Mouse (Mus musculus): ENCODE data around the gene Ttc16.

Gene Ttc16

GRCm38 (mm10) chr2:32775359-32776074 lies at the start of gene Ttc16, which contains the start of gene Ptrh1:
TSS of gene Ttc16 (minus strand) at chr2:32775633.
TSS of gene Ptrh1 (plus strand) at chr2:32775786.
- peak; percentile 95 for DNase-seq (ENCODE audit: low spot score)

GRCm38 (mm10) chr2:32824778-32825177 lies 49.3 kb upstream of the Ttc16 start:
- no peak for DNase-seq (ENCODE audit: low spot score)

- no peak for DNase-seq (ENCODE audit: low spot score)
Measured at GRCm38 (mm10) chr2:32824181-32824580, 48.7 kb upstream of the Ttc16 start.

DNA sequence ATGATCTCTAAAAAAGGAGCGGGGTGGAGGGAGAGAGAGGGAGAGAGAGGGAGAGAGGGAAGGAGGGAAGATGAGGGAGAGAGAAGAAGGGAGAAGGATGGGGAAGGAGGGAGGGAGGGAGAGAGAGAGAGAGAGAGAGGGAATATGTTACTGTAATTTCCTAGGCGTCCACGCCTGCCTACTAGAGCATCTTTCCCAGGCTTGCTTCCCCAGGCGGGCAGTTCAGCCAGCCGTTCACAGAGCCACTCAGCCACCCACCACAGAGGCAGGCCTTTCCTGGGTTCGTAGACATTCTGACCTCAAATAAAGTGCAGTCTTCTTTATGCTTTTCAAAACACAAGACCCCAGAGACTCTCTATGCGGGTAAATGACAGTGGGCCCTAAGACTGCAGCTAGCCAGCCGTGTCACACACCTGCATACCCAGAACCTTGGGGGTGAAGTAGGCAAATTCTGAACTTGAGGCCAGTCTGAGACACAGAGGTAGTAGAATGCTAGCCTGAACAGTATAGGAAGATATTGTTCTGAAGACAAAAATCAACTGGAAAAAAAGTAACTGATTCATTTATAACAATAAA lies 48.2 kb upstream of the Ttc16 start:
- no peak for DNase-seq (ENCODE audit: low spot score)

DNA sequence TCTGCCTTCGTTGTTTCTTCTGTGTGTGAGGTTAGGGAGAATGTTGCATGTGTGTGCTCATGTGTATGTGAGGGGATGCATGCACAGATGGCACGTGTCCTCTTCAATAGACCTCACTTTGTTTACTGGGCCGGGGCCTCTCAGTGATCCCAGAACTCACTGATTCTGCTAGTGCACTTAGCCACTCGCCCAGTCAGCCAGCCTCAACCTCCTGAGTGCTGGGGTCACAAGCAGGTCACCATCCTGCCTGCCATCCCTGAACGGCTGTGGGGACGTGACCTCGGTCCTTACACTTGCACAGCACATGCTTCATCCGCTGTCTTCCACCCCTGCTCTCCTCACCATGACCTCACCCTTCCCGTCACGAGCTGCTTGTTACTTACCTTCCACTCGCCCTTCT lies 47.7 kb upstream of the Ttc16 start:
- no peak for DNase-seq (ENCODE audit: low spot score)

- no peak for DNase-seq (ENCODE audit: low spot score)
Measured at GRCm38 (mm10) chr2:32822643-32823042, 47.2 kb upstream of the Ttc16 start.

- no peak for DNase-seq (ENCODE audit: low spot score)
Measured at GRCm38 (mm10) chr2:32821041-32821802, 45.8 kb upstream of the Ttc16 start.

DNA sequence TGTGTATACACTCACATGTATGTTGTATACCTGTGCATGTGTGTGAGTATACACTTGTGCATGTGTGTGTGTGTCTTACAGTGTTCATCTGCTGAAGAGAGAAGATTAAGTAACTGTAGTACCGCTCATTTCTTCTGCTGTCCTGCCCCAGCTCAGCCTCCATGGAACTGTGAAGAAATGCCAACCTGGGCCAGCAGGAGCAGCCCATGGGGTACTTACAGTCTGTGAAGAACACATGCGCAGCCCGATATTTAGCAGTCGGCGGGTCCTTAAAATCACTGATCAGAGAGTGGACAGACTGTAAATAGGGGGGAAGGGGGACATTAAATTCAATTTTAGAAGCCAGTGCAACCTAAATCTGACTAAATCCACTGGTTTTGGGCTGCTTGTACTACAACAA lies 42.8 kb upstream of the Ttc16 start:
- DNase-seq (ENCODE audit: low spot score), result no peak

DNA sequence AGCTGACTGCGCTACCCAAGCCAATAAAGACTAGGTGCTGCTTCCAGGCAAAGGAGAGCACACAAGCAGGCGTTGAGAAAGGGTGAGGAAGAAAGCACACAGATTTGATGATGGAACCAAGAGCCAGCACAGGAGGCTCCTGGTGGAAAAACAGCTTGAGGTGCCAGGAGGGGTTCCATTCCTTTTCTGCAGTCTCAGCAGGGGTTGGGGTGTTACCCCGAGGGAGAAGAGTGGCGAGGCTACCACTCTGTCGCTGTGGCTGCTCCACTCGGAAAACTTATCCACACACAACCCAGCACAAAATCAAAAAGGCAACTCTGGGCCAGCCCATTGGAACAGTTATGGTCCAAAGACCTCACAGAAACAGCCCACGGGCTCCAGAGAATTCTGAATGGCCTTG lies 42.2 kb upstream of the Ttc16 start:
- DNase-seq (ENCODE audit: low spot score), result no peak

DNA sequence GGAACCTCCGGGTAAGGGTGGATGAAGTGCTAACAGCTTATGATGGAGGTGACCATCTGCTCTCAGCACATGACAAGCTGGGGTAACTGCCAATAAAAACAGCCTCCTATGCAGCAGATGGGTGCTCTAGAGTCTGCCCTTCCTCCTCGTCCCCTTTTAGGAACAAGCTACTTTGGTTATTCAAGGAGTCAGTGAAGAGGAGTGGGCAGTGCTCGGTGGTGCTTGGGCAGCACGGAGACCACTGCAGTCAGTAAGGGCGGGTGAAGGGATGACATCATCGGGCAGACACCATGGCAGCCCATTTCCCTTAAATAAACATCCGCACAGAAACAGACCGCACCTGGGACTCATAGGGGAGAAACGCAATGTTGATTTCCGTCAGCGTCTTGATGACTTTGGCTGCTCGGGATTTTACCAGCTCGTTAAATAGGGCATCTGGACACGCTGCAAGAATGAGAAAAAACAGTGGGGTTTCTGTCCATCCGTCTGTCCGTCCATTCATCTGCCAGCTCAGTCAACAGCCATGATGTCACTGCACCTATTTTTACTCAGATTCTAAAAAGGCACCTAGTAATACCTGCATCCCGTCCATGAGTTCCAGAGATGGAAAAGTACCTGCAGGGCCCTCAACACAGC lies 41.6 kb upstream of the Ttc16 start:
- DNase-seq (ENCODE audit: low spot score), result peak; percentile 70

DNA sequence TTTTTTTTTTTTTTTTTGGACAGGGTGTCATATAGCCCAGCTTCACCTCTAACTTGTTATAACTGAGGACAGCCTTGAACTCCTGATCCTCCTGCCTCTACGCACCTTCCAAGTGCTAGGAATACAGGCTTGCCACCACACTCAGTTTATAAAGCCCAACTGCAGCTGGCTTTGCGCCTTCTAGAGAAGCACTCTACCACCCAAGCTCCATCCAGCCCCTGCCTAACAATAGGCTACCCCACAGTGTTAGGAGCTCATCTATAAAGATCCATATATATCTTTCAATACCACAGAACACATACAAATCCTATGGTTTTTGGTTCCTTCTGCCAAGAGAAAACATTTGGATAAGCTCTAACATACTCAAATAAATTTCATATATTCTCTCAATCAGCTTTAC lies 41.1 kb upstream of the Ttc16 start:
- DNase-seq (ENCODE audit: low spot score), result no peak

DNA sequence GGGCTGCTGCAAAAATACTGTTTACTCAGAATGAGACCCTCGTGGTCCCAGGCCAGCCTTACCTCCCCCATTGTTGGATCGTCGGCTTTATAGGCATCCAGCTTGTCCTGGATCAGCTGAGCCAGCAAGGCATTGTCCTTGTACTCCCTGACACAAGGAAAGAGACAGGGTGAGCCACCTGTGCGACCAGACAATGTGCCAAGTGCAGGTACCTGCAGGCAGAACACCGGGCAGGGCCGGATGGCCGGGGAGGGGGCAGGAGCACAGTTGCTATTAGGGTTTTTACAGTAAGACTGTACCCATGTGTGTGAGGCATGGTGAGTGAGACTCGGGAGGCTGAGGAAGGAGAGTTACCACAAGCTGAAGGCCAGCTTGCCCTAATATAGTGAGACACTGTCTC lies 36.5 kb upstream of the Ttc16 start:
- DNase-seq (ENCODE audit: low spot score), result no peak

DNA sequence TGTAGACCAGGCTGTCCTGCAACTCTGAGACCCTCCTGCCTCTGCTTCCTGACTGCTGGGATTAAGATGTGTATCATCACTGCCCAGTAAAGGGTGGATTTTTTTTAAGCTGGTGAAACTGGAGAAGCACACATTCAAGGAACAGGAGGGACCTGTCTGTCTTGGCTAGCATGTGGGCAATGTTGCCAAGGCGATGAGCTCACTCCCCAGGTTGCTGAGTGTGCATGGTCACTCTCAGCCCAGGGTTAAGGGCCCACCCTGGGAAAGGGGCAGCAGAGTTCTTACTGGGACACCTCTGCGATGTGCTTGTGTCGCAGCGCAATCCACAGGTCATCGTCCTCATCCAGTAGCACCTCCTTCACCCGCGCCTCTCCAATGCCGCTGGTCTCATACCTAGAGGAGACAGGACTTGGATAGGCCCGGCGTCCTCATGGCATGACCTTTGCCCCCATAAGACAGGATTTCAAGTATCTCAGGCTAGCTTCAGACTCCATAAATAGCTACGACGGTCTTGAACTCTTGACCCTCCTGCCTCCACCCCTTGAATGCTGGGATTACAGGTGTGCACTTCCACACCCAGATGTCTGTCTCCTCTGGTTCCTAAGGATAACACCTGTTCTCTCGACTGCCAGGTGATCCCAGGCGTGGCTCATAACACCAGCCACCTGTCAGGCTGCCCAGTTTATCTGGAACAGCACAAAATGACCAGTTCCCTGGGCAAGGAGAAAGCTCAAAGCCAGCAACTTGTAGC lies 33.6 kb upstream of the Ttc16 start:
- no peak for DNase-seq (ENCODE audit: low spot score)

GRCm38 (mm10) chr2:32798251-32798962 lies 23.0 kb upstream of the Ttc16 start:
- DNase-seq (ENCODE audit: low spot score), result no peak

DNA sequence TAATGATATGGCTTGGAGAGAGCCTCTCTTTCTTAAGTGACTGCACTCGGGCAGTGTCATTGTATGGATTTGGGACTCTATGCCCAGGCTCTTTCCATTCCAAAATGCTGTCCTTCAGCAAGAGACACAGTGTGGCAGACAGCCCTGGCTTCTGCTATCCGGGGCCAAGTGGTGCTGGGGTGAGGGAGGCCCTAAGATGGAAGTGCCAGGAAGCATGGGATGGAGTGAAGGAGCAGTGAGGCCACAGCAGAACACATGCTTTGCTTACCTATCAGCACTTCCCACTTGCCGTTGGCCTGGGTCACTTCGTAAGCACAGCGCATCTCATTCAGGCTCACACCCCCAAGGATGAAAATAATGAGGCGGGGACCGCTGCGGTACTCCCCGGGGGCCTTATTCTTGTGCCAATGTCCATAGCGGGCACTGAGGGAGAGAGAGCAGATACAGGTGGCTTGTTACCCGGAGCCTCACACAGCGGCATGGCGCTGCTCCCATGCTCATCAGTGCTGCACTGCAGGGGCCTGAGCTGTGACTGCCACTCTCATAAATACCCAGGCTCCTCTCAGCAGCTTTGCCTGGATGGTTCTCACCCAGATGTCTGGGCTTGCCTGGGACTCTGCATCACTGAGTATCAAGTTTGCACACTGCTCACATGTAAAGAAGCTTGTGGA lies 20.4 kb upstream of the Ttc16 start:
- DNase-seq (ENCODE audit: low spot score), result no peak

DNA sequence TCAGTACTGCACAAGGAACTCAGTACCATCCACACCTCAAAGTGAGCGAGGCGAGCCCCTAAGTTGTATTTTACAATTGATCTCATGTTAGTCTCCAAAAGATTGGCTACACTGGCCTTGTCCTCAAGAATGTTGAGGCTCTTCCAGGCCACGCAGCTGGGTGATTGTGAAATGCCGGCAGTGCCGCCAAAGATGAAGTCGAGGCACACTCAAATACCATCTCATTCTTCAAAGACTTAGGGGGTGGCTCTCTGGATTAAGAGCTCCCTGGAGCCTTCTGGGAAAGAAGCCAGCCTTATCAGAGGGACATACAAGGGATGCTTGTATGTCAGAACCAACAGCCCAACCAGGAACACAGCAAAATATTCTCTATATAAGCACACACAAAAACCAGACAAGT lies 15.9 kb upstream of the Ttc16 start:
- DNase-seq (ENCODE audit: low spot score), result no peak

- DNase-seq (ENCODE audit: low spot score), result no peak
Measured at GRCm38 (mm10) chr2:32788581-32788980, 13.1 kb upstream of the Ttc16 start.

DNA sequence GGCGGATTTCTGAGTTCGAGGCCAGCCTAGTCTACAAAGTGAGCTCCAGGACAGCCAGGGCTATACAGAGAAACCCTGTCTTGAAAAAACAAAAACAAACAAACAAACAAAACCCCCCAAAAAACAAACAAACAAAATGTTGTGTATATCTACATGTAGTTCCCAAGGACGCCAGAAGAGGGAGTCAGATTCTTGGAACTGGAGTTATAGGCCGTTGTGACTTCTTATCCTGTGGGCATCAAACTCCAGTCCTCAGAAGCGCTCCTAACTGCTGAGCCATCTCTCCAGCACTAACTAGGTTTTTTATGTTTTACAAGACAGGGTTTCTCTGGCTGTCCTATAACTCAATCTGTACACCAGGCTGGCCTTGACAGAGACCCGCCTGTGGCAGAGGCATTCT lies 11.7 kb upstream of the Ttc16 start:
- DNase-seq (ENCODE audit: low spot score), result no peak

GRCm38 (mm10) chr2:32784048-32784681 lies 8.7 kb upstream of the Ttc16 start, which contains the start of gene Cfap157:
TSS of gene Cfap157 (minus strand) at chr2:32784428.
- no peak for DNase-seq (ENCODE audit: low spot score)

DNA sequence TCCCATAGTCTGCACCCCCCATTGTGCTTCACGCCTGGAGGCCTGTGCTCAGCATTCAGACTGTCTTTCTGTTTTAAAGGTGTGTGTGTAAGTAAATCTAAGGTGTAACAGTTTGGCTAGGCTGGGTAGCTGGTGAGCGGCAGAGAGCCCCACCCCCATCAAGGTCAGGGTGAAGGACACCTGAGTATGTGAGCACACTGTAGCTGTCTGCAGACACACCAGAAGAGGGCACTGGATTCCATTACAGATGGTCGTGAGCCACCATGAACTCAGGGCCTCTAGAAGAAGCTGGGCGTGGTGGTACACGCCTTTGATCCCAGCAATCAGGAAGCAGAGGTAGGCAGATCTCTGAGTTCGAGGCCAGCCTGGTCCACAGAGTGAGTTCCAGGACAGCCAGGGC lies 6.3 kb upstream of the Ttc16 start:
- DNase-seq (ENCODE audit: low spot score), result no peak
